13 mouse cellular contexts compared by ENCODE assay signal in the genomic region with DNA sequence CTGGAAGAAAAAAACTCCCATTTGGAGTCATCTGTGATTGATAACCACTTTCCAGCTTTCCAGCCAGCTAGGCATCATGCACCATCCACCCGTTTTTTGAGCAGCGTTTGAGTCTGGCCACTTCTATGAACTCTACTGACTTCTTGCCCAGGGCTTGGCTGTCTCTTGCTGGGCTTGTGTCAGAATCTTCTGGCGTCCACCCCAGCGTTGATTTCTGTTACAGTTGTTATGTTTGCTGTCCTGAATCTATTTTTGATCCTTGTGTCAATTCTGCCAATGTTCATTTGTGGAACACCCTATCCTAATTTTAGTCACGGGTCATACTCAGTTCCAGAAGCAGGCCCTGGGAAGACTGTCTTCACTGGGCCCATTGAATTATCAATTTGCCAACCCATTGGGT. TPM values are rescaled to one million over a fixed set of nuclear protein-coding genes. Genes with fewer than 3 reads are reported as not detected.
DNase-seq lines count a peak whose midpoint lies in the region; ATAC-seq and TF ChIP-seq lines count a peak whose summit lies in the region.
"Had no signal": no experiment of that assay in that cellular context is flagged by ENCODE, and none has a peak within 500 bp of the region (broad histone marks: within the 10 kb centered on the region; RNA-seq: fewer than 3 reads in every experiment).

No protein-coding gene starts in this region.

- H3K9ac ChIP-seq in forebrain, postnatal 0 days, result no peak overlapping the region
- H3K9ac ChIP-seq: stomach, embryonic 15.5 days had no signal

- peaks cover 2% of the 10 kb centered on the region; the same call in 1 of the 2 replicates for H3K4me1 ChIP-seq in kidney, adult 2 months (ENCODE audit: control insufficient read depth, insufficient read depth, low read length)
- H3K4me1 ChIP-seq in forebrain, postnatal 0 days (ENCODE audit: insufficient read depth), result no peaks in the 10 kb centered on the region
- peaks cover 11% of the 10 kb centered on the region for H3K4me1 ChIP-seq in midbrain, embryonic 10.5 days
- H3K4me1 ChIP-seq: stomach, embryonic 15.5 days had no signal

- H3K27me3 ChIP-seq in kidney, adult 2 months (replicated peaks; ENCODE audit: control insufficient read depth, insufficient read depth, low read length), result no peaks in the 10 kb centered on the region
- no peaks in the 10 kb centered on the region for H3K27me3 ChIP-seq in forebrain, postnatal 0 days (ENCODE audit: insufficient read depth, low read length)
- H3K27me3 ChIP-seq in midbrain, embryonic 10.5 days (ENCODE audit: low read depth, poor library complexity, severe bottlenecking), result no peaks in the 10 kb centered on the region
- H3K27me3 ChIP-seq: stomach, embryonic 15.5 days had no signal

- DNase-seq in adrenal gland, postnatal 10 days, result peak; percentile 53
- no peak for DNase-seq in adrenal gland, adult 18-20 months (ENCODE audit: low spot score in 2 of 2)
- peak; percentile 24 for DNase-seq in kidney, adult 2 months
- DNase-seq in kidney, postnatal 25 days, result no peak
- peak; percentile 71 to 80 for DNase-seq in heart, adult 9 months (ENCODE audit: low spot score in 2 of 2)
- DNase-seq in lung, postnatal 36 days, result peak; percentile 56
- DNase-seq in forebrain, postnatal 0 days, result no peak
- DNase-seq in midbrain, embryonic 10.5 days (ENCODE audit: low spot score), result no peak
- DNase-seq: cerebellum, adult 11-12 months; thymus, postnatal 4 days had no signal

- no peak overlapping the region for H3K4me3 ChIP-seq in kidney, adult 2 months (ENCODE audit: insufficient read depth, low read depth, low read length)
- H3K4me3 ChIP-seq in forebrain, postnatal 0 days (ENCODE audit: low read depth, low read length), result no peak overlapping the region
- H3K4me3 ChIP-seq in midbrain, embryonic 10.5 days, result no peak overlapping the region
- H3K4me3 ChIP-seq: stomach, embryonic 15.5 days had no signal

- no peak for ATAC-seq in forebrain, postnatal 0 days
- ATAC-seq: midbrain, embryonic 16.5 days had no signal

- no peak overlapping the region for H3K4me2 ChIP-seq in forebrain, postnatal 0 days (ENCODE audit: low read depth)
- H3K4me2 ChIP-seq: liver, embryonic 11.5 days; stomach, embryonic 15.5 days had no signal

- TF ChIP-seq CTCF in kidney, adult 2 months (conservative IDR thresholded peaks at IDR 0.05; ENCODE audit: insufficient read depth, insufficient read length, low read depth, low read length), result no peak
- TF ChIP-seq CTCF in forebrain, postnatal 0 days (IDR thresholded peaks at IDR 0.05; ENCODE audit: low read depth), result no peak

- H3K36me3 ChIP-seq in kidney, adult 2 months (ENCODE audit: control insufficient read depth, insufficient read depth, low read length), result no peaks in the 10 kb centered on the region
- H3K36me3 ChIP-seq in forebrain, postnatal 0 days (ENCODE audit: insufficient read depth), result no peaks in the 10 kb centered on the region
- H3K36me3 ChIP-seq in midbrain, embryonic 10.5 days, result no peaks in the 10 kb centered on the region
- H3K36me3 ChIP-seq: stomach, embryonic 15.5 days had no signal

- no peak overlapping the region for H3K27ac ChIP-seq in kidney, adult 2 months (ENCODE audit: insufficient read depth, low read depth, low read length)
- no peak overlapping the region for H3K27ac ChIP-seq in forebrain, postnatal 0 days (ENCODE audit: low read depth, low read length)
- H3K27ac ChIP-seq in midbrain, embryonic 10.5 days (replicated peaks), result no peak overlapping the region
- H3K27ac ChIP-seq: stomach, embryonic 15.5 days had no signal

- WGBS in kidney, adult 2 months, result 71% methylated on average over 5 of the region's 5 CpGs
- 82% methylated on average over 5 of the region's 5 CpGs for WGBS in forebrain, postnatal 0 days
- WGBS in midbrain, embryonic 10.5 days, result 86% methylated on average over 5 of the region's 5 CpGs

- TF ChIP-seq POLR2A in kidney, adult 2 months (IDR thresholded peaks at IDR 0.05; ENCODE audit: low read depth, low read length), result no peak

- no peaks in the 10 kb centered on the region for H3K9me3 ChIP-seq in forebrain, postnatal 0 days (ENCODE audit: low read length)
- H3K9me3 ChIP-seq in midbrain, embryonic 10.5 days (replicated peaks), result no peaks in the 10 kb centered on the region
- H3K9me3 ChIP-seq: stomach, embryonic 15.5 days had no signal

RNA-seq across cellular contexts. Expression of a gene that starts 12.8 kb away (rescaled TPM):
- 10 to 100 TPM; 11.6 to 12.8 TPM for total RNA-seq in adrenal gland, postnatal 10 days (2021)
- 10 to 100 TPM in 1 of 2 experiments, 1 to 10 TPM in 1; 9.6 to 14.3 TPM for total RNA-seq in adrenal gland, adult 18-20 months (2021)
- polyA plus RNA-seq in kidney, adult 2 months (2012; rRNA removed), result 5.4 and 6.9 TPM in 2 replicates
- total RNA-seq in forebrain, postnatal 0 days (2014; rRNA removed), result 9.7 and 12.2 TPM in 2 replicates
- polyA plus RNA-seq in forebrain, postnatal 0 days (2015; fragmentation: Nextera tagmentation; extraction: Ambion mirVana), result 8.8 and 14.4 TPM in 2 replicates
- polyA plus RNA-seq in midbrain, embryonic 10.5 days (2016; fragmentation: Nextera tagmentation; extraction: Ambion mirVana), result 11.6 and 15.2 TPM in 2 replicates

Comparison
In these comparisons a context has a peak if more than half of its experiments do, and no peak if none do; other contexts are left out.
1. DNase-seq: peak in adrenal gland, postnatal 10 days (single experiment), kidney, adult 2 months (single experiment), heart, adult 9 months (2 of 2) and lung, postnatal 36 days (single experiment); none in adrenal gland, adult 18-20 months (0 of 2), kidney, postnatal 25 days (0 of 2), forebrain, postnatal 0 days (single experiment) and midbrain, embryonic 10.5 days (single experiment).